Mouse (Mus musculus): ENCODE results near the gene Zgpat.

The Zgpat gene

DNA sequence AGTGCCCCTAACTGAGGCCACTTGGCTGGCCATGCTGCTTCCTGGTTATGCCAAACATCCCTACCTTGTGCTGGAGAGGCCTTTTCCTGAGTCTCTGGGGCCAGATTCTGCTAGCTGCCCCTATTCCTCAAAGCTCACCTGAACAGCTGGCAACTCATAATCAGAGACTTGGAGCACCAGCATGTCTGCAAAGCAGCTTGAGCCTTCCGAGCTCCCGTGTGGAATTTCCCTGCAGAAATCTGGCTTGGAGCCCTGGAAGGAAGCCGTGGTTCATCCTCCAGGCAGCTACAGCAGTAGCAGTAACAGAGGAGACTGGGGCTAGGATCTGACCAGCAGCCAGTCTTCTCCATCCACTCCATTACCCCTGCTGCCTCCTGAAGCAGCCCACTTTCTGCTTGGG lies 21.2 kb downstream of the Zgpat start:
- peak; percentile 91 for DNase-seq

DNA sequence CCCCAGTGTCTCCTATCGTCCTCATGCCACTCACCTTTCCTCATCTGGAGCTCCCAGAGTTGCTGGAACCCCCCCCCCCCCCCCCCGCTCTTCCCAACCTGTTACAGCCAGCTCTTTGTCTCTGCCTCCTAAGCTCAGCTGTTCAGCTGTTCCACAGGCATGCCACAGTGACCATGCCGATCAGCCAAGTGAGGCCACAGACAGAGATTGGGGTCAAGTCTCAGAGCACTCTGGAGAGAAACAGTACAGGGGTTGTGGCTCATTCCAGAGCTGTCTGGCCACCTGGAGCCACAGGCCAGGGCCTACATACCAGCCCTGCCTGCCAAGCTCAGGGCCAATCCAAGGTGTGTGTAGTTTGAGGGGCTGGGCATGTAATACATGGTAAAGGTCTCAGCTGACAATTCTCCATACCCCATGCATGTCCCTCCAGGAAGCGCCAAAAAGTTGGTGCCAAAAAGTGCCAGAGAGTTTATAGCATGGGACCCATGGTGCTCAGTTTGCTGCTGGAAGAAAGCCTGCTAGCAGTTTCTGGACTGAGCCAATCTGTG lies 22.0 kb downstream of the Zgpat start:
- DNase-seq: no peak

DNA sequence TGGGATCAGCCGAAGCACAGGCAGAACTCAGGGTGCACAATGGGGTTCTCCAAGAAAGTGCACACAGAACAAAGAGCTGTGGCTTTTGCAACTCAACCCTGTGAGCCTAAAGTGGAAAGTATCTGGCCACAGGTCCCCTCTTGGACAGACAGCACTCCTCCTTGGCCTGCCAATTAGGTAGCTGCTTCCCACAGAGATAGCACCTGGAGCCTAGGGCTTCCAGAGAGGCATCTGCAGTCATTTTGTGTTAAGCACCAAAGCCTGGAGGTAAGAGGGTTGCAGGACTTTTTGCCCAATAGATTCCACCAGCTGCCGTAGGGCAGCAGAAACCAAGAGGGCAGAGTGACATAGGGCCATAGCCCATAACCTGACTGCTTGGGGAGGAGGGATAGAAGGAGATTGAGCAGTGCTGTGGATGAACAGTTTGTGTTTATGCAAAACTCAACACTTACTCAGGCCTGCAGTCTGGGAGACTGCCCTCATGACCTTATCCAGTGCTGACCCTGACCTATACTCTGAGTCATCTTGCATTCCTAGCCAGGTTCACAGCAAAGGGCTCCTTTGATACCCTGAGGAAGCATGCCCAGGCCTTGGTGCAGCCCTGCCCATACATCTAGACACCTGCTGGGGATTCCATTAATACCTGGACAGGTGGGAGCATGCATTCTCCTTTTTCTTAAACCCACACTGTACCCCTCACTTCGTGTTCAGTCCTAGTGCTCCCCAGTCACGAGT lies 25.6 kb downstream of the Zgpat start:
- DNase-seq: peak; percentile 75 to 76

- no peak for DNase-seq
Measured at GRCm38 (mm10) chr2:181391022-181391421, 26.3 kb downstream of the Zgpat start.

DNA sequence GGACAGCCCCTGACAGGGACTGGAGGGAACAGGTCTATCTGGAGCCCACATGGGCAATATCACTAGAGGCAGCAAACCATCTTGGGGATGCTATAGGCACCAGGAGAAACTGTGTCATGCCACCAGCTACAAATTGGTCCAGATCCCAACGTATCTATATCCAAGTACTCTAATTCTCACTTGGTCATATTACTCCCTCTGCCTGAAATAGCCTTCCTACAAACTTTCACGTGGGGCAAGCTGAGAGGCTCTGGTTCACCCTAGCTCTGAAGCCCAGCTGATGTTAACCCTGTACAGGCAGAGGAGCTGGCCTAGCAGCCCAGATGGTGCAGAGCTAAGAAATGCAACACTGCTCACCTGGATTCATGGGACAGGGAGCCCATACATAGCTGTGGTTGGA lies 26.8 kb downstream of the Zgpat start:
- DNase-seq: no peak

DNA sequence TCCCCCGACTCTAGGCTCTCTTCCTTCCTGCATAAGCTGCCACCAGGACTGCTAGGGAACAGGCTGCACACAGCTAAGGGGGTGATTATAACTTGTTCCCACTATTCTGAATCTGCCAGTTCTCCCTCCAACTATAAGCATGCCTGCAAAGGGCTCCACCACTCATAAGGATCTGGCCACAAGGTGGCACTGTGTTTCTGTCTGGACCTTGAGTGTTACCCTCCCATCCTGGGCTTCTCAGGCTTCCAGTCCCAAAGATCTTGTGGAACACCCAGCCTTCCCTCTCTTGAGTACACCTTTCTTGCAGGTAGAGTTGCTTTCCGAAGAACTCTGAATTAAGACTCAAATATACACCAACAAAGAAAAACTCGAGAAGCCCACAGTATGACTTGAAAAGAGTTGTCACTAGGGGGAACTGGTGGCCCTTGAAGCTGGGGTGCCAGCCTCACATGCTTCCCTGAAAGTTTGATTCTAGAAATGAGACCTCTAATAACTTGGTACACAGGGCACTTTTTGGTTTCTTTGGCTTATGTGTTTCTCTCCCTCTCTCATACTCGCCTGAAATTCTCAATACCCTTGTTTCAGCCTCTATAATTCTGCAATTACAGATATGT lies 28.0 kb downstream of the Zgpat start:
- peak; percentile 88 to 95 for DNase-seq

DNA sequence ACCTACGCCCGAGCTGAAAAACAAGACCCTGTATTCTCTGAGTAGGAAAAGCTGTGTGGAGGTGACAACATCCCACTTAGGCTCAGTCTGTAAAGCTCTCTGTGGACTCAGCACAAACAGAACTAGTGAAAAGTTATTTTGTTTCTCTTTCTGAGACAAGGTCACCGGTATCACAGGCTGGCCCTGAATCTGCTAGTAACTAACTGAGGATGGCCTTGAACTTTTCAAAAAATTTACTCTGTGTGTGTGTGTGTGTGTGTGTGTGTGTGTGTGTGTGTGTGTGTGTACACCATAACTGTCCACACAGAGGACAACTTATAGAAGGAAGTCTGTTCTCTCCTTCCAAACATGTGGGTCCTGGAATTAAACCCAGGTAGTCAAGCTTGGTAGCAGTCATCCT lies 29.4 kb downstream of the Zgpat start:
- DNase-seq: no peak

DNA sequence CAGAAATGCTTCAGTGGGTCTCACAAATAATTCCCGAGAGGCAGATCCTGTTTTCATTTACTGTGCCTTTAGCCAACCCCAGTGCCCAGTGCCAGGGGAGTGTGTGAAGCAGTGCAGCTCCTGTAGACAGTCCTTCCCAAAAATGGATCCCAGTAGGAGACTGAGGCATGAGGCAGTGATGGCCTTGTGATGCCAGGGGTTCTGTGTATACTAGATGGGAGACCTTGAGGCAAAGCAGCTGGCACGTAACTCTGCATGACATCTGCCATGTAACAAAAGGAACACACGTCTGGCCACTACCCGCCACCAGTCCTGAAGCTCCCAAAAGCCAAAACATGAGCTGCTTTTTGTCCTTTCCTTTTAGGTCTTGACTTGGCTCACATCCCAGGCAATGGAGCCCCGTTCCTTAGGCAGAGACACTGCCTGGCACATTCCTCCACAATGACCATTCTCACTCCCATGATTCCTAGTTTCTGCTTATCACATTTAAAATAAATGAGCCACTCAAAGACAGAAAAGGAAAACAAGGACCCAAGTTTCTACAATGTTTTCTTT lies 32.6 kb downstream of the Zgpat start:
- DNase-seq: peak; percentile 39 to 41

DNA sequence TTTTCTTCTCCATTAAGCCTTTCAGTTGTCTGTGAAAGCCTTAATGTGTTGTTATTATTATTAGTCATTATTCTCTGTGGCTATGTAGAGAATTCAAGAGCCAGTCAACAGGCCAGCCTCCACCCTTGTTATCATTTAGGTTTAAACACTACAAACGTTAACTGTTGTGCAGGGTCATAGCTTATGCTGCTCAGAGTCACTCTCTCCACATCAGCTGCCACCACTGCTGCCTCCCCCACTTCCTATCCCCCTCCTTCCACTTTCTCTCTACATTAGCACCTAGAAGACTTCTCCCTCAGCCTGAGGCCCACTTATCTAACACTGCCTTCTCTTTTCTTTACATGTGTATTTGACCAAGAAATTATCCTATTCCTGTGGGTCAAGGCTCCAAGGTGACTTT lies 36.8 kb downstream of the Zgpat start:
- no peak for DNase-seq

GRCm38 (mm10) chr2:181403722-181404121 lies 39.0 kb downstream of the Zgpat start:
- DNase-seq: no peak

- DNase-seq: no peak
Measured at GRCm38 (mm10) chr2:181409643-181410042, 44.9 kb downstream of the Zgpat start.

DNA sequence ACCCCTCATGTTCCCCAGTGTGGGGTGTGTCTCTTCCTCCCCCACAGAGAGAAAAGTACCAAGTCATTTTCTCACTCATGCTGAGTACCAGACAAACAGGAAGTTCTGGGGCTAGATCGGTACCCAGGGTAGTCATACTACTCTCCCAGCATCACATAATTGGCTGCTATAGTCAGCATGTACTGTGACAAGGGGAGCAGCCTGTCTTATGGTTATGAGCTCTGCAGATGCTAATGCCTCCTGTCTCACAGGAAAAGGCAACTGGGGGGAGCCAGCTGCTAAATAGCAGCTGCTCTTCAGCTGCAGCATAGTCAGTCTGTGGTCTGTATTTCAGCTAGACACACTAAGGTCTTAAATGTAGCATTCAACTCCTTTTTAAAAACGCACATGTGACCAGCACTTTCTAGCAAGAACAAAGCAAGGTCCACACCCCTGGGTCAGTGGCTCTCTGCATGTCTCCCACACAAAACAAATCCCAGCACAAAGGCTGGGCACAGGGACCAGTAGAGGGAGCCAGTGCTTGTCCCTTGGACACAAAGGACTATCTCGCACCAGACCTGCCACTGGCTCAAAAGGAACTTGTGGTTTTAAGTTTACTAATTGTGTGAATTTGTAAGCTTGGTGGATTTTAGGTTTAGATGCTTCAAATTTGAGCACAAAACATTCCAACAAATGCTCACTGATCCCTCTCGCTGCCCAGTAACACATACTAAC lies 46.2 kb downstream of the Zgpat start:
- DNase-seq: peak; percentile 67 to 84

GRCm38 (mm10) chr2:181413141-181413540 lies 48.4 kb downstream of the Zgpat start:
- DNase-seq: no peak

DNA sequence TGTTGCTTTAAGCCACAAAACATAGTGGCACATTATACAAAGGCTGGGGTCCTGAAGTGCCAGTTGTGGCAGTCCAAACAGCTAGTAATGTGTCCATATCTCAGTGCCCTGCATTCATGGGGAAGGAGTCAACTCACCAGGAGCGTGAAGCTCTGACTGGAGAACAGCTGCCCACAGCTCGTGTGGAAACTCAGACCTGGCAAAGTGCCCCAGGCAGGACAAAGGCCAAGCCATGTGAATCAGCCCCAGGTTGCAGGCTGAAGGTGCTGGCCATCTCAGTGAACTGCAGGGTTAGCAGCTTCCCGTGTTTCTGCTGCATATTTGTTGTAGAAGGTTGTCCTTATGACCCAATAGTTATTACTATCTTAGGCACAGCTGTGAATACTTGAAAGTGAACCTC lies 51.2 kb downstream of the Zgpat start:
- peak; percentile 76 to 87 for DNase-seq

GRCm38 (mm10) chr2:181419359-181419758 lies 54.6 kb downstream of the Zgpat start:
- DNase-seq: no peak

DNA sequence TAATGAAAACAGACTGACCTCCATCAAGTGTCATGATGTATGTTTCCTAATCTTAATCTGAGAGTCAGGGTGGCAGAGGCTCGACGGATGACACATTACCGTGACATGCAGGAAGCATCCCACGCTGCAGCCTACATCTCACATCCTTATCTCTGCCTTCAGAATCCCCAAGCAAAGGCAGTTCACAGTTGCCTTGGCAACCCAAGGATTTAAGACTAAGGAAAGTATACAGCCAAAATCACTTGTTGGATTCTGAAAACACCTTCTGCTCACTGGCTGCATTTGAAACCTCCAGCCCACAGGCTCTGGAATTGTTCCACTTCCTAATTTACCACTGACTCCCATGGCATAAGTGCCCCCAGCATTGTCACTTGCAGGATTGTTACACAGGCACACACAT lies 55.7 kb downstream of the Zgpat start:
- no peak for DNase-seq

DNA sequence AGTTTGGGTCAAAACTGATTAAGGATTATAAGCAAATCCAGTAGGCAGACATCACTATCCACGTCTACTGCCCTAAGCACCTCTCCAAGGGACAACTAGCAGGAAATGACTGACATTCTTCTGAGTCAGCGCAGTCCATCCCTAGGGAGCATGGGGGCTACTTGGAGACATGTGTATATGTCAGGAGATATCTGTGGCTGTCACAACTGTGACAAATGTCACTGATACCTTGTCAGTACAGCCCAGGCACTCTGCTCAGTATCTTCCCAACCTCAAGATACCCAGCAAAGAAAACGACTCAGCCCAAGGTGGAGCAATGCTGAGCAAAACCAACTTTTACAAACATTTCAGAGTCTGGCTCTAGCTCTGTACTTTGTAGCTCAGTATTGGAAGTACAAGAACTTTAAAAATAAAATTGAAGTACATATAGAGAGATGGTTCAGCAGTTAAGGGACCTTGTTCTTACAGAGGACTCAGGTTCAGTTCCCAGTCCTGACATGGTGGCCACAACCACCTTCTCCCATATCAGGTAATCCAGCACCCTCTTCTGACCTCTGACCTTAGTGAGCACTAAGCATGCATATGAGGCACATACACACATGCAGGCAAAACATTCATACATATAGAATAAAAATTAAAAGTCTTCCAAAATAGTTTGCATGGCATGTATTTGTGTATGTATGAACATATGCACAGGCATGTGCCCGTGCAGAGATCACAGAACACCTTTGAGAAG lies 56.3 kb downstream of the Zgpat start:
- no peak for DNase-seq

DNA sequence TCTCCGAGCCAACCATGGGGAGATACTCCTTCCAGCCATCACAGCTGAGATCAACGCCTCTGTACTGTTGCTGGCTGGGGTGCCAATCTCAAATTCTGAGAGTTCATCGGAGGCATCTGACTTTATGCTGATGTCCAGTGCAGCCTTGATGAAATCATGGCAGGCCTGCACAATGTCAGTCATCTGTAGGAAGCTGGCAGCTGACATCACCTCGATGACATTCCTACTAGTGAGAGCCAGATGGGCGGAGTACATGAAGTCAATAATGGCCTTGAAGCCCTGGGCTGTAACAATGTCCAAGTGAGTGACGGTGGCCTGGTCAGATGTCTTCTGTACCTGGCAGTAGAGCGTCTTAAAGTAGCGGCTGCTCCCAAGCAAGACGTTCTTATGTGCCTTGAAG lies 59.1 kb downstream of the Zgpat start:
- no peak for DNase-seq

Data from cerebellum, postnatal 25 days (tissue).